In the genomic region with DNA sequence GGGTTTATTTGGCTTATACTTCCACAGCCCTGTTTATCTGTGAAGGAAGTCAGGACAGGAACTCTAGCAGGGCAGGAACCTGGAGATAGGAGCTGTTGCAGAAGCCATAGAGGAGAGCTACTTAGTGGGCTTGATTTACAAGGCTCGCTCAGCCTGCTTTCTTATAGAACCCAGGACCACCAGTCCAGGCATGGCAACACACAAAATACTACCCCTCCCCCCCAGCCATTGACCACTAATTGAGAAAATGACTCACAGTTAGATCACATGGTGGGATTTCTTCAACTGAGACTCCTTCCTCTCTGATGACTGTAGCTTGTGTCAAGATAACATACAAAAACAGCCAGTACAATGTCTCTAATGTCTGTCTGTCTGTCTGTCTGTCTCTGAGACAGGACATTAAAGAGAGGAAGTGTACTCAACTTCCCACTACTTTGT, we compare ENCODE assay signal across 13 mouse cellular contexts. TPM values are rescaled to one million over a fixed set of nuclear protein-coding genes. Genes with fewer than 3 reads are reported as not detected.
A peak's percentile ranks its signal among the peaks of the same experiment; 100 is the strongest.
DNase-seq lines count a peak whose midpoint lies in the region; ATAC-seq and TF ChIP-seq lines count a peak whose summit lies in the region.
"Had no signal": no experiment of that assay in that cellular context is flagged by ENCODE, and none has a peak within 500 bp of the region (broad histone marks: within the 10 kb centered on the region; RNA-seq: fewer than 3 reads in every experiment).

No protein-coding gene starts in this region.

- 46% methylated on average over 1 of the region's 1 CpGs for WGBS in heart, embryonic 14.5 days
- 31% methylated on average over 1 of the region's 1 CpGs for WGBS in heart, adult 2 months

- peaks cover 0 to 6% of the 10 kb centered on the region in 2 experiments; a peak in 2 of 4 replicates for H3K4me1 ChIP-seq in heart, embryonic 14.5 days (ENCODE audit: control insufficient read depth in 2 of 2, insufficient read depth in 2 of 2, low read length in 2 of 2)
- H3K4me1 ChIP-seq in heart, adult 2 months (ENCODE audit: control insufficient read depth, insufficient read depth, low read length): peaks cover 5% of the 10 kb centered on the region
- H3K4me1 ChIP-seq in G1E (ENCODE audit: insufficient read depth, low read depth, low read length): peaks cover 47% of the 10 kb centered on the region
- peaks cover 67% of the 10 kb centered on the region for H3K4me1 ChIP-seq in megakaryocyte, embryonic 14.5 days
- H3K4me1 ChIP-seq: forebrain, embryonic 12.5 days had no signal

- no peaks in the 10 kb centered on the region for H3K27me3 ChIP-seq in heart, embryonic 14.5 days (ENCODE audit: control insufficient read depth, insufficient read depth, low read length)
- no peaks in the 10 kb centered on the region for H3K27me3 ChIP-seq in heart, adult 2 months (ENCODE audit: control insufficient read depth, insufficient read depth, low read length)
- no peaks in the 10 kb centered on the region for H3K27me3 ChIP-seq in G1E (ENCODE audit: insufficient read depth, low read length)
- no peaks in the 10 kb centered on the region for H3K27me3 ChIP-seq in megakaryocyte, embryonic 14.5 days (replicated peaks)
- H3K27me3 ChIP-seq: forebrain, embryonic 12.5 days had no signal

- H3K27ac ChIP-seq in heart, embryonic 14.5 days (replicated peaks in 1 of 2; ENCODE audit: control insufficient read depth in 1 of 2, insufficient read depth in 1 of 2, low read depth in 2 of 2, low read length in 2 of 2): peak overlapping the region; percentile 58 to 68; a peak in 3 of 4 replicates
- H3K27ac ChIP-seq in heart, adult 2 months: no peak overlapping the region
- H3K27ac ChIP-seq: forebrain, embryonic 12.5 days; hindbrain, postnatal 0 days had no signal

- TF ChIP-seq CTCF in heart, adult 2 months (IDR thresholded peaks at IDR 0.05): no peak
- TF ChIP-seq CTCF in G1E (IDR thresholded peaks at IDR 0.05; ENCODE audit: low read depth, low read length): no peak

- TF ChIP-seq POLR2A in heart, adult 2 months (IDR thresholded peaks at IDR 0.05; ENCODE audit: insufficient read depth, low read depth, low read length): no peak

- no peak overlapping the region; the same call in 1 of the 2 replicates for H3K4me2 ChIP-seq in heart, embryonic 14.5 days (ENCODE audit: low read length)
- H3K4me2 ChIP-seq: forebrain, embryonic 12.5 days had no signal

- no peaks in the 10 kb centered on the region for H3K36me3 ChIP-seq in heart, embryonic 14.5 days (ENCODE audit: control insufficient read depth, insufficient read depth, low read length)
- no peaks in the 10 kb centered on the region for H3K36me3 ChIP-seq in heart, adult 2 months (ENCODE audit: control insufficient read depth, insufficient read depth, low read length)
- H3K36me3 ChIP-seq in G1E (replicated peaks): peaks cover 46% of the 10 kb centered on the region
- H3K36me3 ChIP-seq in megakaryocyte, embryonic 14.5 days (replicated peaks; ENCODE audit: low read length): peaks cover 33% of the 10 kb centered on the region
- H3K36me3 ChIP-seq: forebrain, embryonic 12.5 days had no signal

- no peak for TF ChIP-seq EP300 in heart, adult 2 months (IDR thresholded peaks at IDR 0.05; ENCODE audit: insufficient read depth, low read depth, low read length)

- intact Hi-C loops in heart, adult 2 months (cut with DNase I): no loop called here
- intact Hi-C loops in left cerebral cortex, postnatal 25 days (cut with DNase I): no loop called here

- H3K9me3 ChIP-seq in heart, embryonic 14.5 days (ENCODE audit: control insufficient read depth, low read length): no peaks in the 10 kb centered on the region
- H3K9me3 ChIP-seq in G1E (replicated peaks): no peaks in the 10 kb centered on the region
- H3K9me3 ChIP-seq in megakaryocyte, embryonic 14.5 days: no peaks in the 10 kb centered on the region
- H3K9me3 ChIP-seq: forebrain, embryonic 12.5 days had no signal

- H3K9ac ChIP-seq in heart, embryonic 14.5 days (ENCODE audit: low read length): no peak overlapping the region
- no peak overlapping the region for H3K9ac ChIP-seq in heart, adult 2 months (ENCODE audit: low read depth, low read length)
- H3K9ac ChIP-seq: forebrain, embryonic 12.5 days had no signal

- ATAC-seq in heart, embryonic 14.5 days (ENCODE audit: insufficient number of reproducible peaks, insufficient read depth, low FRiP score, low read depth): peak; percentile 65
- ATAC-seq in G1E (ENCODE audit: extremely low read depth, insufficient number of reproducible peaks, low FRiP score, poor library complexity, severe bottlenecking): peak; percentile 35; the same call in 1 of the 2 replicates
- ATAC-seq in hematopoietic stem cell, adult 5-6 weeks (replicated peaks in 1 of 2; ENCODE audit: insufficient read depth in 1 of 2, low FRiP score in 2 of 2, low TSS enrichment in 1 of 2, low read depth in 1 of 2, poor library complexity in 2 of 2, severe bottlenecking in 2 of 2): peak; percentile 19 to 44; a peak in 2 of 4 replicates
- ATAC-seq: hindbrain, postnatal 0 days had no signal

- no peaks in the 10 kb centered on the region for H3K79me2 ChIP-seq in heart, adult 2 months (replicated peaks; ENCODE audit: control insufficient read depth, insufficient read depth, low read length)

- DNase-seq in heart, adult 2 months: no peak
- DNase-seq in G1E (ENCODE audit: low spot score): no peak
- DNase-seq in left cerebral cortex, postnatal 25 days (ENCODE audit: low spot score in 2 of 2): no peak
- DNase-seq in kidney, adult 18-20 months: no peak
- DNase-seq in thymus, postnatal 14 days: no peak
- DNase-seq: kidney, postnatal 14 days; lung, postnatal 4 days; thymus, postnatal 36 days had no signal

- H3K4me3 ChIP-seq in heart, embryonic 14.5 days (ENCODE audit: control insufficient read depth in 1 of 2, insufficient read depth in 1 of 2, low read depth in 1 of 2, low read length in 2 of 2): no peak overlapping the region
- H3K4me3 ChIP-seq in heart, adult 2 months: no peak overlapping the region
- peak overlapping the region; percentile 35; the same call in 1 of the 2 replicates for H3K4me3 ChIP-seq in G1E (ENCODE audit: low read depth, low read length)
- H3K4me3 ChIP-seq in megakaryocyte, embryonic 14.5 days (replicated peaks): peak overlapping the region; percentile 83
- H3K4me3 ChIP-seq: forebrain, embryonic 12.5 days had no signal

RNA-seq across cellular contexts. Expression of a gene that starts 6.0 kb away (rescaled TPM):
- 20.7 and 24.7 TPM in 2 replicates for polyA plus RNA-seq in heart, embryonic 14.5 days (2014; fragmentation: Nextera tagmentation; extraction: Ambion mirVana)
- total RNA-seq in heart, adult 2 months (2021): 1 to 10 TPM; 2.4 to 3.2 TPM
- polyA plus RNA-seq in heart, adult 2 months (2012; rRNA removed): 3.6 TPM in 2 replicates
- total RNA-seq in G1E (2014; fragmentation: Nextera tagmentation): 99.0 and 105 TPM in 2 replicates
- total RNA-seq in G1E (2017): 33.5 and 37.1 TPM in 2 replicates
- 8.7 and 26.1 TPM in 2 replicates for polyA plus RNA-seq in G1E (2012)
- total RNA-seq in hematopoietic stem cell, adult 5-6 weeks (2017): 22.6 and 33.3 TPM in 2 replicates
- 13.7 TPM in 1 of 2 replicates, not detected in the other for polyA plus RNA-seq in megakaryocyte, embryonic 14.5 days (2012; ENCODE audit: insufficient read depth, low replicate concordance)
- total RNA-seq in left cerebral cortex, postnatal 25 days (2021): 1 to 10 TPM in 1 of 2 experiments, under 1 TPM in 1; 0.78 to 1.8 TPM

RNA-seq across cellular contexts. Expression of a gene that starts 57.3 kb away (rescaled TPM):
- 121 and 135 TPM in 2 replicates for polyA plus RNA-seq in heart, embryonic 14.5 days (2014; fragmentation: Nextera tagmentation; extraction: Ambion mirVana)
- total RNA-seq in heart, adult 2 months (2021): 100 to 1,000 TPM; 173 to 200 TPM
- 41.1 and 99.5 TPM in 2 replicates for polyA plus RNA-seq in heart, adult 2 months (2012; rRNA removed)
- total RNA-seq in G1E (2014; fragmentation: Nextera tagmentation) (33.6 and 38.7 TPM in 2 replicates), G1E (2017) (13.5 and 15.1 TPM in 2 replicates)
- polyA plus RNA-seq in G1E (2012): 1.3 and 1.7 TPM in 2 replicates
- total RNA-seq in hematopoietic stem cell, adult 5-6 weeks (2017): 8.6 and 11.3 TPM in 2 replicates
- polyA plus RNA-seq in megakaryocyte, embryonic 14.5 days (2012; ENCODE audit: insufficient read depth, low replicate concordance): 0.34 and 1.0 TPM in 2 replicates
- total RNA-seq in left cerebral cortex, postnatal 25 days (2021): 10 to 100 TPM; 23.7 to 24.6 TPM

Comparison
In these comparisons a context has a peak if more than half of its experiments do, and no peak if none do; other contexts are left out.
1. H3K4me3 ChIP-seq: peak in G1E (single experiment) and megakaryocyte, embryonic 14.5 days (single experiment); none in heart, embryonic 14.5 days (0 of 2) and heart, adult 2 months (single experiment).
2. RNA of a gene that starts 57.3 kb away (total RNA-seq): 173 to 200 TPM in heart, adult 2 months; 13.5 to 38.7 TPM in G1E, 23.7 to 24.6 TPM in left cerebral cortex, postnatal 25 days and 8.6 to 11.3 TPM in hematopoietic stem cell, adult 5-6 weeks; every median in the first group is over 4 times any median in the second.
3. Peak in every context shown above with its lines, with median percentiles within 50 percentile points of each other: ATAC-seq.